Mouse (Mus musculus): Measurements from ENCODE around the gene Lrif1.
"Not testable (repeated sequence)": the region's sequence is repeated elsewhere in the genome, so short reads cannot be mapped to it uniquely, and the experiment has no call there.

The Lrif1 gene

GRCm38 (mm10) chr3:106684830-106685229 lies at the start of gene Lrif1:
TSS of gene Lrif1 (plus strand) at chr3:106684987.
- peak; percentile 0 for DNase-seq (ENCODE audit: extremely low read depth, low read depth, low spot score)

- DNase-seq (ENCODE audit: extremely low read depth, low read depth, low spot score), result not testable (repeated sequence)
These were observed 12.0 kb upstream of the Lrif1 start for GRCm38 (mm10) chr3:106672811-106673210.

GRCm38 (mm10) chr3:106685381-106685780 lies 594 bp downstream of the Lrif1 start:
- no peak for DNase-seq (ENCODE audit: extremely low read depth, low read depth, low spot score)

- peak; percentile 84 for DNase-seq (ENCODE audit: extremely low read depth, low read depth, low spot score)
These were observed 36.7 kb downstream of the Lrif1 start for GRCm38 (mm10) chr3:106721397-106722027.

- DNase-seq (ENCODE audit: extremely low read depth, low read depth, low spot score), result peak; percentile 34
These were observed 37.5 kb downstream of the Lrif1 start for GRCm38 (mm10) chr3:106722028-106722945.

GRCm38 (mm10) chr3:106755898-106756297 lies 71.1 kb downstream of the Lrif1 start:
- no peak for DNase-seq (ENCODE audit: extremely low read depth, low read depth, low spot score)

- no peak for DNase-seq (ENCODE audit: extremely low read depth, low read depth, low spot score)
These were observed 87.0 kb downstream of the Lrif1 start for GRCm38 (mm10) chr3:106771834-106772233.

- DNase-seq (ENCODE audit: extremely low read depth, low read depth, low spot score), result no peak
These were observed 100.3 kb downstream of the Lrif1 start for GRCm38 (mm10) chr3:106785130-106785529.
